Mouse (Mus musculus): ENCODE measurements around the gene Cd207.

- TF ChIP-seq CTCF (IDR thresholded peaks at IDR 0.05; ENCODE audit: borderline replicate concordance, insufficient read depth, low read depth, low read length) (no peak), POLR2A (IDR thresholded peaks at IDR 0.05; ENCODE audit: borderline replicate concordance, insufficient read depth, low read length) (no peak)
Measured at GRCm38 (mm10) chr6:83717026-83717425, 39.4 kb upstream of the Cd207 start.
